Mouse (Mus musculus): ENCODE measurements around the gene Nsd1. TPM values are rescaled to one million over a fixed set of nuclear protein-coding genes. Genes with fewer than 3 reads are reported as not detected.

The Nsd1 gene
- 18.4 and 28.5 TPM in 2 replicates for polyA plus RNA-seq (2021; fragmentation: Nextera tagmentation)
- long read RNA-seq, experiment 1, partial matches to known transcripts, result 36 of 52 reads
- long read RNA-seq, experiment 1, other reads (novel, unspliced or antisense), result 15 of 52 reads
- long read RNA-seq, experiment 2, partial matches to known transcripts, result 23 of 60 reads
- long read RNA-seq, experiment 2, other reads (novel, unspliced or antisense), result 35 of 60 reads

GRCm38 (mm10) chr13:55209649-55210192 is at the start of gene Nsd1:
TSS of gene Nsd1 (plus strand) at chr13:55209782.

DNA sequence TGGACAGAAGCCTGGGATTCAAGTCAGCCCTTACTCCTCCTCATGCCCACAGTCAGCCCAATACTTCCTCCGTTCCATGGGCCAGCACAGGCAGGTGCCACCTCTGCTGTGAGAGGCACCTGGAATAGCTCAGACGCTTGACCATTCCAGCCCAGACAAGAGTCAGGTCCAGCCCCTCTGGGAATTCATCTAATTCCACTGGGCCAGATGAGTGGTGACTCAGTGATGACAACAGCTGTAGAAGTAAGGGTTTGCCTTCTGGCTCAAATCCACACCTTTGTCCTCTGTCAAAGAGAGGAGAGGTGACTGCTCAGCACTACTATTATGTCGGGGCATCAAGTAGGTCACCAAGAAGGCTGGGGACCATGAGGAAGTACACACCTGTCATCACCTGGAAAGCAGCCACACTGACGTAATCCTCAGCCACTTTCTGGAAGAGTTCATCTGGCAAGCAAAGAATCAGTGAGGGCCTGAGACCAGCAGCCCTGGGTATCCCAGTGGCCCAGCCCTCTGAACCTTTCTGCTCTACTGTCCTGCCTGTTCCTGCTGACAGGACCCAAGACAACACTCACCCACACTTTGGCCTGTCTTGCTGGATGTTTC is 110.5 kb downstream of the Nsd1 start, which contains the start of gene Prelid1:
Gene Prelid1 (plus strand): TSS at position 570 of the 603 bp plus-strand sequence.

GRCm38 (mm10) chr13:55321434-55322129 is 112.0 kb downstream of the Nsd1 start, which contains the start of gene Rab24:
TSS of gene Rab24 (minus strand) at chr13:55321946.

GRCm38 (mm10) chr13:55329683-55330566 is 120.3 kb downstream of the Nsd1 start, which contains the start of gene Mxd3:
TSS of gene Mxd3 (minus strand) at chr13:55329823.

GRCm38 (mm10) chr13:55362453-55363060 is 153.0 kb downstream of the Nsd1 start, which contains the start of gene Lman2:
TSS of gene Lman2 (minus strand) at chr13:55362783.

Other genes with a start within 250 kb of the Nsd1 start
- gene Hk3, start 188.4 kb upstream of the Nsd1 start, polyA plus RNA-seq (2021; fragmentation: Nextera tagmentation), result 0.49 and 0.89 TPM in 2 replicates
- 8.5 and 9.3 TPM in 2 replicates for gene Uimc1, start 109.5 kb upstream of the Nsd1 start, polyA plus RNA-seq (2021; fragmentation: Nextera tagmentation)
- 7.2 and 11.0 TPM in 2 replicates for gene Zfp346, start 104.5 kb upstream of the Nsd1 start, polyA plus RNA-seq (2021; fragmentation: Nextera tagmentation)
- not detected in 2 replicates for gene Gm17617, start 76.2 kb upstream of the Nsd1 start, polyA plus RNA-seq (2021; fragmentation: Nextera tagmentation)
- gene Fgfr4, start 57.1 kb upstream of the Nsd1 start, polyA plus RNA-seq (2021; fragmentation: Nextera tagmentation), result 0.04 and 0.18 TPM in 2 replicates
- 214 and 221 TPM in 2 replicates for gene Prelid1, start 110.7 kb downstream of the Nsd1 start, polyA plus RNA-seq (2021; fragmentation: Nextera tagmentation)
- 60.3 and 118 TPM in 2 replicates for gene Rab24, start 112.2 kb downstream of the Nsd1 start, polyA plus RNA-seq (2021; fragmentation: Nextera tagmentation)
- 0.46 and 1.2 TPM in 2 replicates for gene Mxd3, start 120.0 kb downstream of the Nsd1 start, polyA plus RNA-seq (2021; fragmentation: Nextera tagmentation)
- gene Lman2, start 153.0 kb downstream of the Nsd1 start, polyA plus RNA-seq (2021; fragmentation: Nextera tagmentation), result 26.7 and 30.5 TPM in 2 replicates
- 36.2 and 49.3 TPM in 2 replicates for gene Rgs14, start 159.9 kb downstream of the Nsd1 start, polyA plus RNA-seq (2021; fragmentation: Nextera tagmentation)
- 0.03 TPM in 1 of 2 replicates, not detected in the other for gene Slc34a1, start 188.4 kb downstream of the Nsd1 start, polyA plus RNA-seq (2021; fragmentation: Nextera tagmentation)
- gene Pfn3, start 205.4 kb downstream of the Nsd1 start, polyA plus RNA-seq (2021; fragmentation: Nextera tagmentation), result 0.63 TPM in 1 of 2 replicates, not detected in the other
- gene F12, start 217.0 kb downstream of the Nsd1 start, polyA plus RNA-seq (2021; fragmentation: Nextera tagmentation), result 1.1 and 1.4 TPM in 2 replicates
- gene Grk6, start 235.3 kb downstream of the Nsd1 start, polyA plus RNA-seq (2021; fragmentation: Nextera tagmentation), result 4.7 and 16.8 TPM in 2 replicates